Mouse (Mus musculus): ENCODE results near the gene Dot1l. TPM values are rescaled to one million over a fixed set of nuclear protein-coding genes. Genes with fewer than 3 reads are reported as not detected.

Dot1l gene
- polyA plus RNA-seq, 1 experiment, result 121 TPM

DNA sequence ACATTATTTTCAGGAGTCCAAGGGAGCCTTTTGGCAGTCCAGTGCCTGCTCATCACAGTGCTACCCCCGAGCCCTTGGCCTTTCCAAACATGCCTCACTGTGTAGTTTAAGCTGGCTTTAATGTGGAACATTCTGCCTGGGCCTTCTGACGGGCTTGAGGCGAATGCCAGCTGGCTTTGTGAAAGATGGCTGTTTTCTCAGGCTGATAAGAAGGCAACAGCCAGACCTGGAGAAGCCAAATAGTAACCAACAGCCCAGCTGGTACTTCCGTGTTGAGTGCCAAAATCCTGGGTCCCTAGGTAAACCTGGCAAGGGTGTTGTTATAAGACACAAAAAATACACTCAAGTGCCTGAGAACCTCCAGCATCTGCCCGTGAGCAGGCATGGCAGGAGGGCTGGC, 18.3 kb upstream of the Dot1l start:
- H3K27ac ChIP-seq (ENCODE audit: control insufficient read depth, insufficient read depth, low read length), result no peak overlapping the region
- H3K4me1 ChIP-seq (replicated peaks; ENCODE audit: control insufficient read depth, insufficient read depth, low read length), result peaks cover 24% of the 10 kb centered on the region

DNA sequence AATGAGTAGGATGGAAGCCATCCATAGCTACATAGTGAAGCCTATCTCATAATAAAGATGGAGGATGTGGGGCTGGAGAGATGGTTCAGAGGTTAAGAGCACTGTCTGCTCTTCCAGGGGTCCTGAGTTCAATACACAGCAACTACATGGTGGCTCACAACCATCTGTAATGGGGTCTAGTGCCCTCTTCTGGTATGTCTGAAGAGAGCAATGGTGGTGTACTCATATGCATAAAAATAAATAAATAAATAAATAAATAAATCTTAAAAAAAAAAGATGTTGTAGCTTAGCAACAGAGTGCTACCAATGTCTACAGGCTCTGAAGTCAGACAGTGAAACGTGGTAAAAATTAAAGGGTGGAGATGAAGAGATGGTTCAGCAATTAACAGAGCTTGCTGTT, 16.3 kb upstream of the Dot1l start:
- WGBS, result 76% methylated on average over 1 of the region's 1 CpGs
- no peaks in the 10 kb centered on the region for H3K27me3 ChIP-seq (ENCODE audit: control insufficient read depth, insufficient read depth, low read length)
- H3K36me3 ChIP-seq (ENCODE audit: control insufficient read depth, insufficient read depth, low read length), result no peaks in the 10 kb centered on the region
- DNase-seq, result no peak
- H3K27ac ChIP-seq (ENCODE audit: control insufficient read depth, insufficient read depth, low read length), result no peak overlapping the region
- TF ChIP-seq POLR2A (IDR thresholded peaks at IDR 0.05; ENCODE audit: control insufficient read depth, extremely low read depth, insufficient read depth, low read length, poor library complexity) (no peak), CTCF (IDR thresholded peaks at IDR 0.05; ENCODE audit: borderline replicate concordance, control insufficient read depth, extremely low read depth, insufficient read depth, low read length, poor library complexity) (no peak)
- H3K4me1 ChIP-seq (replicated peaks; ENCODE audit: control insufficient read depth, insufficient read depth, low read length), result peaks cover 30% of the 10 kb centered on the region
- no peak overlapping the region for H3K4me3 ChIP-seq (ENCODE audit: control insufficient read depth, insufficient read depth, low read length)

More for the DNA sequence above, 18.3 kb upstream of the Dot1l start:
- Histone ChIP-seq H3K27me3 (ENCODE audit: control insufficient read depth, insufficient read depth, low read length) (no peaks in the 10 kb centered on the region), H3K4me3 (ENCODE audit: control insufficient read depth, insufficient read depth, low read length) (no peak overlapping the region), H3K36me3 (ENCODE audit: control insufficient read depth, insufficient read depth, low read length) (peaks cover 12% of the 10 kb centered on the region; the same call in 1 of the 2 replicates)
- whole genome bisulfite sequencing, result 53% methylated on average over 5 of the region's 5 CpGs
- no peak for DNase-seq
- TF ChIP-seq CTCF (IDR thresholded peaks at IDR 0.05; ENCODE audit: borderline replicate concordance, control insufficient read depth, extremely low read depth, insufficient read depth, low read length, poor library complexity) (no peak), POLR2A (IDR thresholded peaks at IDR 0.05; ENCODE audit: control insufficient read depth, extremely low read depth, insufficient read depth, low read length, poor library complexity) (no peak)

DNA sequence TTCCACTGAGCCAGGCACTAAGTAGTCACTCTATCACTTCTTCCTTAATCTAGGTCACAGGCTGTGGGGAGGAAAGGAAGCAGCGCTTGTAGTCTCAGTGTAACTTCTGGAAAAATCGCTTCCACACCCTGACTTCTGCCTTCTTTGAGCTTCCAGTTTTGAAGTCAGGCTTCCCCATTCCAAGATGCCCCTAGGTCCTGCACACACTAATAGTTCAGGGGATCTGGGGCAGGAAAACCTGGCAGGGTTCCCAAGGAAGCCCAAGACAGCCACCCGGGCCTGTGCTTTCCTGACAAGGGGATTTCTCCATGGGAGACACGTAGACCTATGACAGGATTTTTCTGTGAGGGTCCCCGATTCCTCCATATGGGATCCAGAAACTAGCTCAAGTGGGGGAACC, 13.9 kb upstream of the Dot1l start:
- DNase-seq, result peak; percentile 21
- peaks cover 32% of the 10 kb centered on the region for H3K4me1 ChIP-seq (replicated peaks; ENCODE audit: control insufficient read depth, insufficient read depth, low read length)
- WGBS, result 14% methylated on average over 5 of the region's 5 CpGs

DNA sequence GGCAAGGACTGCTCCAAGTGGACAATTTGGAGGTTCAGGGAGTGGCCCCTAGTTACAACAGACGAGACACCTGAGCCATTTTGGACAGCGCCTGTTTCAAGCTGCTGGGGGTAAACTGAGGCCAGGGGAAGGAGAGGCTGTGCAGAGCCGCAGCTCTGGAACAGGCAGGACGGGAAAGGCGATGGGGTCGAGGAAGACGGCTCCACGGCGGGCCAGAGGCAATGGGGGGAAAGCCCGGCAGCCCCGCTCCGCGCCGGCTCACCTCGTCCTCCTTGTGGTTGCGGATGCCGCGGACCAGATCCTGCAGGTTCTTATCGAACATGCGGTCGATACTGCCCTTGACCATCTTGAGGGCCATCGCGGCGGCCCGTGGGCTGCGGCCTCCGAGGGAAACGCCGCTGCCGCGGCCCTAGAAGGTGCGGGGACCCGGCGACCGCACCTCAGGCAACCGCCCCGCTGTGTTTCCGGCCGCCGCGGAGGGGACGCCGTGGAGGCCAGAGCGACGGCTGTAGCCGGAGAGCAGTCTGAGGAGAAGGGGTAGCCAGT, 13.3 kb upstream of the Dot1l start:
- H3K4me3 ChIP-seq (ENCODE audit: control insufficient read depth, insufficient read depth, low read length), result peak overlapping the region; percentile 85
- H3K4me1 ChIP-seq (replicated peaks; ENCODE audit: control insufficient read depth, insufficient read depth, low read length), result peaks cover 29% of the 10 kb centered on the region
- H3K27me3 ChIP-seq (ENCODE audit: control insufficient read depth, insufficient read depth, low read length), result no peaks in the 10 kb centered on the region
- no peak for DNase-seq
- WGBS, result under 1% methylated on average over 46 of the region's 46 CpGs
- no peak overlapping the region for H3K27ac ChIP-seq (ENCODE audit: control insufficient read depth, insufficient read depth, low read length)
- H3K36me3 ChIP-seq (ENCODE audit: control insufficient read depth, insufficient read depth, low read length), result no peaks in the 10 kb centered on the region
- TF ChIP-seq POLR2A (IDR thresholded peaks at IDR 0.05; ENCODE audit: control insufficient read depth, extremely low read depth, insufficient read depth, low read length, poor library complexity) (no peak), CTCF (IDR thresholded peaks at IDR 0.05; ENCODE audit: borderline replicate concordance, control insufficient read depth, extremely low read depth, insufficient read depth, low read length, poor library complexity) (peak; percentile 45; the same call in 1 of the 2 replicates)

More for the DNA sequence above, 13.9 kb upstream of the Dot1l start:
- H3K4me3 ChIP-seq (ENCODE audit: control insufficient read depth, insufficient read depth, low read length), result peak overlapping the region; percentile 85
- peak overlapping the region; percentile 37; the same call in 1 of the 2 replicates for H3K27ac ChIP-seq (ENCODE audit: control insufficient read depth, insufficient read depth, low read length)
- H3K27me3 ChIP-seq (ENCODE audit: control insufficient read depth, insufficient read depth, low read length), result no peaks in the 10 kb centered on the region
- TF ChIP-seq CTCF (IDR thresholded peaks at IDR 0.05; ENCODE audit: borderline replicate concordance, control insufficient read depth, extremely low read depth, insufficient read depth, low read length, poor library complexity), result no peak
- no peak for TF ChIP-seq POLR2A (IDR thresholded peaks at IDR 0.05; ENCODE audit: control insufficient read depth, extremely low read depth, insufficient read depth, low read length, poor library complexity)
- H3K36me3 ChIP-seq (ENCODE audit: control insufficient read depth, insufficient read depth, low read length), result no peaks in the 10 kb centered on the region

DNA sequence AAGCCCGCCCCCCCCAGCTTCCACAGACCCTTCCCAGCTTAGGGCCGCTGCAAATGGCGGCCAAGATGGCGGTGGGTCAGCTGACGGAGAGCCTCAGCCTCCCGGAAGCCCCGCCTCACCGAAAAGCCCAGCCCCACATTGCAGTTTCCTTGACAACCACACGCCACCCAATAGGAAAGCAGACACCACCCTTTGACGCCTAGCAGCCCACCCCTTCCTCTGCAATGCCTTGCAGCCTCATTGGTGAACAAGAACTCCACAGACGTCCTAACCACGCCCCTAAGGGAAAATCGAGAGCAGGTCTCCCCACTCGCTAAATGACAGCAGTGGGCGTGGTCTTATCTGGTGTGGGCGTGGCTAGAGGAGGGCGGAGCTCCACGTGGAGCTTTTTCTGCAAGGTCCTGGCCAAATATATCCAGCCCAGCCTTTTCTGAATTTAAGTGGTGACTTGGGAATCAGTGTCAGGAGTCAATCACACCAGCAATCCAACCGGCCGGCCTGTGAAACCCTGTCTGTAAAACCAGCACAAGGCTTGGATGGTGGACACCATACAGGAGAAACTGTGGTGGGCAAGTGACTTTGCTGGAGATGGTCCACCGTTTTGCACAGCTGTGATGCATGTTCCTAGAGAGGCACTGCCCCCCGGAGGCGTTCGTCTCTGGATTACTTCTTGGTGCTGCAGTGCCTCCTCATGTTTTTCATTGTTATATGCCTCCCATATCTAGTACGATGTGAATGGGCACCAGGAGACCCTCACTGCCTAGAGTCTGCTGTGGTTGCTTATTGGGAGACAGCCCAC, 12.6 kb upstream of the Dot1l start, which contains the start of gene Ap3d1:
Gene Ap3d1 (minus strand): TSS at position 85 of the 799 bp plus-strand sequence.
- H3K27me3 ChIP-seq (ENCODE audit: control insufficient read depth, insufficient read depth, low read length), result no peaks in the 10 kb centered on the region
- peak within 1 kb of the TSS; percentile 37; the same call in 1 of the 2 replicates for H3K27ac ChIP-seq (ENCODE audit: control insufficient read depth, insufficient read depth, low read length)
- WGBS, result 2% methylated on average over 25 of the region's 25 CpGs
- H3K4me3 ChIP-seq (ENCODE audit: control insufficient read depth, insufficient read depth, low read length), result peak within 1 kb of the TSS; percentile 85
- no peaks in the 10 kb centered on the region for H3K36me3 ChIP-seq (ENCODE audit: control insufficient read depth, insufficient read depth, low read length)
- DNase-seq, result peak; percentile 96
- H3K4me1 ChIP-seq (replicated peaks; ENCODE audit: control insufficient read depth, insufficient read depth, low read length), result peaks cover 23% of the 10 kb centered on the region
- TF ChIP-seq CTCF (IDR thresholded peaks at IDR 0.05; ENCODE audit: borderline replicate concordance, control insufficient read depth, extremely low read depth, insufficient read depth, low read length, poor library complexity) (no peak), POLR2A (IDR thresholded peaks at IDR 0.05; ENCODE audit: control insufficient read depth, extremely low read depth, insufficient read depth, low read length, poor library complexity) (peak; percentile 51)

DNA sequence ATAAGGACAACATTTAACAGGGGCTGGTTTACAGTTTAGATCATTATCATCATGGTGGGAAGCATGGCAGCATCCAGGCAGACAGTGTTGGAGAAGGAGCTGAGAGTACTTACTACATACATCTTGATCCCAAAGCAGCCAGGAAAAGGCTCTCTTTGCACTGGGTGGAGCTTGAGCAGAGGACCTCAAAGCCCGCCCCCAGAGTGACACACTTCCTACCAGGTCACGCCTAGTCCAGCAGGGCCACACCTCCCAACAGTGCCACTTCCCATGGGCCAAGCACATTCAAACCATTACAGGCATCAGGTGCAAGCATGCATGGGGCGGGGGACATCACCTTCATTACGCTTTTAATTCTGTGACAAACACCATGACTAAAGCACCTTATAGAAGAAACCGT, 10.7 kb upstream of the Dot1l start:
- DNase-seq, result peak; percentile 25

More for the DNA sequence above, 10.7 kb upstream of the Dot1l start:
- no peaks in the 10 kb centered on the region for H3K36me3 ChIP-seq (ENCODE audit: control insufficient read depth, insufficient read depth, low read length)
- H3K4me3 ChIP-seq (ENCODE audit: control insufficient read depth, insufficient read depth, low read length), result no peak overlapping the region
- H3K27me3 ChIP-seq (ENCODE audit: control insufficient read depth, insufficient read depth, low read length), result no peaks in the 10 kb centered on the region
- no peak for TF ChIP-seq POLR2A (IDR thresholded peaks at IDR 0.05; ENCODE audit: control insufficient read depth, extremely low read depth, insufficient read depth, low read length, poor library complexity)
- no peak for TF ChIP-seq CTCF (IDR thresholded peaks at IDR 0.05; ENCODE audit: borderline replicate concordance, control insufficient read depth, extremely low read depth, insufficient read depth, low read length, poor library complexity)
- H3K27ac ChIP-seq (ENCODE audit: control insufficient read depth, insufficient read depth, low read length), result no peak overlapping the region
- peaks cover 23% of the 10 kb centered on the region for H3K4me1 ChIP-seq (replicated peaks; ENCODE audit: control insufficient read depth, insufficient read depth, low read length)
- 49% methylated on average over 5 of the region's 5 CpGs for WGBS

Measured in thymus, adult 2 months (tissue).